Mouse (Mus musculus): Measurements from ENCODE around the gene Notch1. TPM values are rescaled to one million over a fixed set of nuclear protein-coding genes. Genes with fewer than 3 reads are reported as not detected.

Notch1 gene
- total RNA-seq, 2 experiments from 2014 or later: 17.5 to 25.5 TPM

Small RNA genes lying within 50 kb of the gene (microRNA-seq; reads per million reads assigned to microRNA genes)
- gene Mir6996: not detected

Other genes with a start within 250 kb of the Notch1 start
- gene Ccdc187, start 222.1 kb downstream of the Notch1 start, total RNA-seq (2021): under 1 TPM; 0.36 to 0.46 TPM
- gene Gpsm1, start 201.1 kb downstream of the Notch1 start, total RNA-seq (2021): 10 to 100 TPM; 14.5 to 14.7 TPM
- gene Dnlz, start 164.6 kb downstream of the Notch1 start, total RNA-seq (2021): 10 to 100 TPM; 22.2 to 22.9 TPM
- 1 to 10 TPM; 1.3 to 1.9 TPM for gene Card9, start 155.7 kb downstream of the Notch1 start, total RNA-seq (2021)
- gene Snapc4, start 136.0 kb downstream of the Notch1 start, total RNA-seq (2021): 10 to 100 TPM; 24.7 to 34.4 TPM
- 100 to 1,000 TPM in 1 of 2 experiments, 10 to 100 TPM in 1; 97.9 to 102 TPM for gene Entr1, start 127.3 kb downstream of the Notch1 start, total RNA-seq (2021)
- 100 to 1,000 TPM; 142 to 145 TPM for gene Pmpca, start 127.3 kb downstream of the Notch1 start, total RNA-seq (2021)
- 10 to 100 TPM; 13.2 to 19.8 TPM for gene Inpp5e, start 107.5 kb downstream of the Notch1 start, total RNA-seq (2021)
- 10 to 100 TPM; 63.2 to 63.3 TPM for gene Sec16a, start 71.4 kb downstream of the Notch1 start, total RNA-seq (2021)
- gene Egfl7, start 63.4 kb upstream of the Notch1 start, total RNA-seq (2021): 100 to 1,000 TPM in 1 of 2 experiments, 10 to 100 TPM in 1; 86.2 to 127 TPM
- not detected for gene Gm20532, start 70.0 kb upstream of the Notch1 start, total RNA-seq (2021)
- 100 to 1,000 TPM; 301 to 364 TPM for gene Agpat2, start 87.8 kb upstream of the Notch1 start, total RNA-seq (2021)
- 1 to 10 TPM; 5.8 to 8.8 TPM for gene Fam69b, start 111.8 kb upstream of the Notch1 start, total RNA-seq (2021)
- not detected for gene Lcn4, start 154.6 kb upstream of the Notch1 start, total RNA-seq (2021)

All from adrenal gland, postnatal 36 days (tissue).